Mouse (Mus musculus) spleen, embryonic (tissue): Measurements from ENCODE around the gene Otub1.

Source experiments
- CTCF ChIA-PET: fragments of 350-600 bp; sonication (Branson Sonifier 250); formaldehyde crosslinking; loops from one replicate; lab custom pipeline; 2022; lab: Charles Lee

Gene Otub1

GRCm38 (mm10) chr19:7205753-7206736 lies at the start of gene Otub1:
TSS of gene Otub1 (minus strand) at chr19:7206316.
- CTCF ChIA-PET = no interaction called here

- CTCF ChIA-PET = no interaction called here
These were observed 39.9 kb upstream of the Otub1 start for GRCm38 (mm10) chr19:7246021-7246420.

GRCm38 (mm10) chr19:7240782-7241690 lies 34.9 kb upstream of the Otub1 start, which contains the start of gene Naa40:
TSS of gene Naa40 (minus strand) at chr19:7241183.
- CTCF ChIA-PET = interaction anchor here (0.6 kb wide), 1 partner anchor 203 kb away, joined by 3 read pairs; no protein-coding TSS in a partner anchor

GRCm38 (mm10) chr19:7240291-7240690 lies 34.2 kb upstream of the Otub1 start:
- CTCF ChIA-PET = no interaction called here

- CTCF ChIA-PET = no interaction called here
These were observed 33.5 kb upstream of the Otub1 start for GRCm38 (mm10) chr19:7239574-7239973.

GRCm38 (mm10) chr19:7236742-7237141 lies 30.6 kb upstream of the Otub1 start:
- CTCF ChIA-PET = no interaction called here

- CTCF ChIA-PET = interaction anchor here (0.6 kb wide), 1 partner anchor 199 kb away, joined by 5 read pairs; no protein-coding TSS in a partner anchor
These were observed 29.9 kb upstream of the Otub1 start for GRCm38 (mm10) chr19:7236011-7236410.

GRCm38 (mm10) chr19:7235461-7235860 lies 29.3 kb upstream of the Otub1 start:
- CTCF ChIA-PET = interaction anchor here (0.6 to 1.2 kb wide), 3 partner anchors 92 to 198 kb away, joined by 3 to 9 read pairs (median 5); no protein-coding TSS in a partner anchor

GRCm38 (mm10) chr19:7234537-7235221 lies 28.6 kb upstream of the Otub1 start:
- CTCF ChIA-PET = interaction anchor here (0.6 to 1.2 kb wide), 3 partner anchors 93 to 202 kb away, joined by 3 to 9 read pairs (median 3); no protein-coding TSS in a partner anchor

GRCm38 (mm10) chr19:7226511-7226914 lies 20.4 kb upstream of the Otub1 start:
- CTCF ChIA-PET = no interaction called here

- CTCF ChIA-PET = no interaction called here
These were observed 19.1 kb upstream of the Otub1 start for GRCm38 (mm10) chr19:7225096-7225690.

- CTCF ChIA-PET = no interaction called here
These were observed 18.1 kb upstream of the Otub1 start for GRCm38 (mm10) chr19:7224253-7224652.

- CTCF ChIA-PET = no interaction called here
These were observed 17.4 kb upstream of the Otub1 start for GRCm38 (mm10) chr19:7223488-7223887.

GRCm38 (mm10) chr19:7222196-7222595 lies 16.1 kb upstream of the Otub1 start:
- CTCF ChIA-PET = no interaction called here

GRCm38 (mm10) chr19:7218753-7219152 lies 12.6 kb upstream of the Otub1 start:
- CTCF ChIA-PET = no interaction called here

GRCm38 (mm10) chr19:7217926-7218267 lies 11.8 kb upstream of the Otub1 start:
- CTCF ChIA-PET = interaction anchor here (0.7 kb wide), 1 partner anchor 13 kb away, joined by 3 read pairs; no protein-coding TSS in a partner anchor

- CTCF ChIA-PET = interaction anchor here (0.6 to 0.7 kb wide), 2 partner anchors 13 to 235 kb away, joined by 3 read pairs; no protein-coding TSS in a partner anchor
These were observed 11.2 kb upstream of the Otub1 start, which contains the start of gene Cox8a for GRCm38 (mm10) chr19:7217162-7217925. TSS of gene Cox8a (minus strand) at chr19:7217616.

GRCm38 (mm10) chr19:7214484-7214883 lies 8.4 kb upstream of the Otub1 start:
- CTCF ChIA-PET = no interaction called here

- CTCF ChIA-PET = no interaction called here
These were observed 6.9 kb upstream of the Otub1 start for GRCm38 (mm10) chr19:7213010-7213409.

- CTCF ChIA-PET = no interaction called here
These were observed 6.1 kb upstream of the Otub1 start for GRCm38 (mm10) chr19:7212216-7212615.
